Mouse (Mus musculus) spleen, adult 2 months (tissue): ENCODE results near the gene Pear1. TPM values are rescaled to one million over a fixed set of nuclear protein-coding genes. Genes with fewer than 3 reads are reported as not detected.

Source experiments
- DNase-seq, 2 experiments: peaks; one replicate each; pipeline versions ENCODE4 v3.0.0 to v3.0.0-alpha.2; 2012 to 2021; ENCODE audit warnings: low spot score in 2 of 2, low read depth in 1 of 2
- H3K27ac ChIP-seq: fragments of 200-500 bp; 2 replicates; pipeline ENCODE4 v1.5.1; 2012; ENCODE audit warnings: low read length, inconsistent platforms; ENCODE audit not compliant: insufficient read depth
- H3K27me3 ChIP-seq: fragments of 200-500 bp; 2 replicates; pipeline ENCODE4 v1.6.1; 2012; ENCODE audit warnings: mild to moderate bottlenecking, moderate library complexity, low read length, inconsistent platforms; ENCODE audit not compliant: control insufficient read depth, insufficient read depth
- H3K36me3 ChIP-seq: fragments of 200-500 bp; 2 replicates; pipeline ENCODE4 v1.6.1; 2012; ENCODE audit warnings: mild to moderate bottlenecking, low read length, inconsistent platforms; ENCODE audit not compliant: control insufficient read depth, insufficient read depth
- H3K4me1 ChIP-seq: fragments of 200-500 bp; 2 replicates; pipeline ENCODE4 v1.6.1; 2011; ENCODE audit warnings: inconsistent platforms; ENCODE audit not compliant: control insufficient read depth, insufficient read depth, insufficient read length
- H3K4me3 ChIP-seq: fragments of 200-500 bp; 2 replicates; pipeline ENCODE4 v1.5.1; 2011; ENCODE audit warnings: mild to moderate bottlenecking, inconsistent platforms; ENCODE audit not compliant: insufficient read depth, insufficient read length; ENCODE audit errors: extremely low read depth
- CTCF ChIP-seq: fragments of 200-500 bp; IDR thresholded peaks from 2 replicates; pipeline ENCODE4 v1.5.1; 2011; ENCODE audit warnings: mild to moderate bottlenecking, inconsistent platforms; ENCODE audit not compliant: insufficient read depth, insufficient read length, insufficient replicate concordance; ENCODE audit errors: extremely low read depth
- POLR2A ChIP-seq: fragments of 200-500 bp; IDR thresholded peaks from 2 replicates; pipeline ENCODE4 v1.6.1; 2011; ENCODE audit warnings: low read depth, low read length, inconsistent platforms
- WGBS: fragments of 180-500 bp; shearing (Covaris S2); methylation state at CpG from one replicate; pipeline ENCODE4 v1.1.7; 2018; 5-methylcytosine and 5-hydroxymethylcytosine counted together
- polyA plus RNA-seq: library from polyadenylated mRNA; depleted of rRNA; stranded (reverse); fragments of >200 nt; gene quantifications from 2 replicates; pipeline ENCODE4 v1.2.3, GENCODE M21; 2012

The Pear1 gene
- polyA plus RNA-seq, 1 experiment: 63.8 TPM

DNA sequence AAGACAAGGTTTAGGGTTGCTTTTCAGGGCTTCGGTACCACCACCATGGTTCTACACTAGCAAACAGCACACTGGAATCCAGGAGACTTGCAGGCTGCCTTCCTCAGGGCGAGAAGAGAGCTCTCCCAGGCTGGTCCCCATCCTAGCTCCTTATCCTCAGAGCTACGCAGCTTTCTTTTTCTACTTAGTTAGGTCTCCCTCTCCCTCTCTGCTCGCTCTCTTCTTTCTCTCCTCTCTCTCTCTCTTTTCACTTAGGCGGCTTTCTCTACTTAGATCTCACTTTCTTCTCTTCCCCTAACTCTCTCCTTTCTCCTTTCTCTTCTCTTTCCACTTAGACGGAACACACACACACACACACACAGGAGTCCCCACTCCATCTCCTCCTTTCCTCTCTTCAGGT is 55.7 kb downstream of the Pear1 start:
- Histone ChIP-seq H3K36me3 (no peaks in the 10 kb centered on the region), H3K4me3 (peak overlapping the region; percentile 70), H3K27me3 (no peaks in the 10 kb centered on the region), H3K4me1 (peaks cover 23% of the 10 kb centered on the region; the same call in 1 of the 2 replicates), H3K27ac (peak overlapping the region; percentile 80)
- TF ChIP-seq CTCF (no peak), POLR2A (no peak)
- DNase-seq: no peak
- WGBS: 25% methylated on average over 6 of the region's 6 CpGs

DNA sequence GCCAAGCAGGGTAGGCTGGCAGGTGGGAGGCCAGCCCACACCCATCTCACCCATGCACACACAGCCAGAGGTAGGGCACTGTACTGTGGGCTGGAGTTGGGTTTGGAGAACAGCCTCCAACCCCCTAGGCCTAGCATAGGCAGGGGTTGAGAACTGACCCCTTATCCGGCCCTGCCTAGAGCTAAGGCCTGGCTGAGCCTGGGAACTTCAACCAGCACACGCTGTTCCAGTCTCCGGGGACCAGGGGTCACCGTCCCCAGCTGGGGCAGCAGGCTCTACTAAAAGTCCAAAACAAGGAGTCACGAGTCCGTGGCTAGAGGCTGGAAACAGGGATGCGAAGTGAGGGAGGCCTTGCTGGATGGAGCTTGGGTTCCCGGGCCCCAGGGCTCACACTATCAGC is 56.3 kb downstream of the Pear1 start:
- no peaks in the 10 kb centered on the region for H3K36me3 ChIP-seq
- no peak for DNase-seq
- peaks cover 23% of the 10 kb centered on the region; the same call in 1 of the 2 replicates for H3K4me1 ChIP-seq
- H3K27me3 ChIP-seq: no peaks in the 10 kb centered on the region
- H3K4me3 ChIP-seq: peak overlapping the region; percentile 70; the same call in 1 of the 2 replicates
- TF ChIP-seq CTCF (no peak), POLR2A (no peak)
- 34% methylated on average over 8 of the region's 8 CpGs for WGBS
- peak overlapping the region; percentile 80 for H3K27ac ChIP-seq

DNA sequence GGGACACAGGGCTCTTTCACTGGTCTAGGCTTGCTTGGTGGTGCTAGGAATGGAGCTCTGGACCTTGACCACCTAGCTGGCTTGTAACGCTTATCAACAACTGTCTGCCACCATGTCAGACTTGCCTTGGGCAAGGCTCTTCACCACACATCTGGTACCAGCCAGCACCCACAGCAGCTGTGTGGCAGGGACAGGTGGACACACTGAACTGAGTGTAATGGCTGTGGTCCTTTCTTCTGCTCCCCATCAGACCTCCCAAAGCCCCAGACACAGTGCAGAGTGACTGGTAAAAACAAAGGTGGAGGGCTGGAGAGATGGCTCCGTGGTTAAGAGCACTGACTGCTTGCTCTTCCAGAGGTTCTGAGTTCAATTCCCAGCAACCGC is 57.8 kb downstream of the Pear1 start:
- Histone ChIP-seq H3K27me3 (no peaks in the 10 kb centered on the region), H3K4me3 (no peak overlapping the region), H3K27ac (peak overlapping the region; percentile 80), H3K4me1 (peaks cover 23% of the 10 kb centered on the region; the same call in 1 of the 2 replicates), H3K36me3 (no peaks in the 10 kb centered on the region)
- 75% methylated on average over 3 of the region's 3 CpGs for WGBS
- no peak for DNase-seq
- TF ChIP-seq POLR2A: no peak
- no peak for TF ChIP-seq CTCF

DNA sequence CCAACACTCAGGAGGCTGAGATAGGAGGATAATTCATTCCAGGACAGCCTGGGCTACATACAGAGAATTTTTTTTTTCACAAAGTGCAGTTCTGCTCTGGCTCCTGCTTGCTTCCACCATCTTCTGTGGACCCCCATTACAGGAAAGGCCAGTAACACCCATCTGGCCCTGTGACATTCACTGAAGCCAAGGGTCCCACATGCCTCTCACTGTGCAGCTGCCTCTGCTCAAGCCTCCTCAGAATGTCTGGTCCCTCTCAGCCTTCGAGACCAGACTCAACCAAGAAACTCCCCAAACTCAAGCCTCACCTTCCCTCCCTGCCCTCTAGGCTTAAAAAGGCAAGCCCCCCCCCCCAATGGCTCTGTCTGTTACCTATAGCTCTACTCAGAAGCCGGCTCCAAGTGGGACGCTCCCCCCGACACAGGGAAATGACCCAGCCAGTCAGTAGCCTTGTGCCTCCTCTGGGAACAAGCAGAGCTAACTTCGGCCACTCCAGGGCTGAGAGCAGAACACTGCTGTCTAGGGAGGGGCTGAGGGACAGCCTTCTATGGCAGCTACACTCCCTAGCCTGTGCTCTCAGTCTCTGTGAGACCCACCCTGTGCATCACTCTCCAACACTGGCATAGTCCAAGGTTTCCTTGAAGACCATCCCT is 58.3 kb downstream of the Pear1 start:
- Histone ChIP-seq H3K27ac (peak overlapping the region; percentile 80), H3K36me3 (no peaks in the 10 kb centered on the region), H3K4me1 (peaks cover 23% of the 10 kb centered on the region; the same call in 1 of the 2 replicates), H3K4me3 (no peak overlapping the region), H3K27me3 (no peaks in the 10 kb centered on the region)
- 76% methylated on average over 5 of the region's 5 CpGs for WGBS
- no peak for DNase-seq
- no peak for TF ChIP-seq CTCF
- no peak for TF ChIP-seq POLR2A

DNA sequence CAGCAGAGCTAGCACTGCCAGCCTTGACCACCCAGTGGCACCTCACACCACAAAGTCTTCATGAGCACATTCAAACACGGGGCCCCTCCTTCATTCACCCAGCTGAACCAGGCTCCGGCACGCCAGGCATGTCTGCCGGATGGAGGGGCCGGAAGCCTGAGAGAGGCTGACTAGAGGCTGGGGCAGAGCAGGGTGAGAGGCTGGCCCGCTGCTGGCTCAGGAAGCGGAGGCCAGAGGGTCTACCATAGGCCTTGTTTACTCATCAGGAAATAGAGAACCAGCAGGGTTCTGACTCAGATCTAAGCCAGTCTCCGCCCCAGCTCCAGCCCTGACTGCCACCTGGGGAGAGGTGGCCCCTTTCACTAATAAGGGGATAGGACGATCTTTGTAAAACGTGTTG is 59.0 kb downstream of the Pear1 start:
- peak in 1 of 2 experiments; percentile 77 for DNase-seq

DNA sequence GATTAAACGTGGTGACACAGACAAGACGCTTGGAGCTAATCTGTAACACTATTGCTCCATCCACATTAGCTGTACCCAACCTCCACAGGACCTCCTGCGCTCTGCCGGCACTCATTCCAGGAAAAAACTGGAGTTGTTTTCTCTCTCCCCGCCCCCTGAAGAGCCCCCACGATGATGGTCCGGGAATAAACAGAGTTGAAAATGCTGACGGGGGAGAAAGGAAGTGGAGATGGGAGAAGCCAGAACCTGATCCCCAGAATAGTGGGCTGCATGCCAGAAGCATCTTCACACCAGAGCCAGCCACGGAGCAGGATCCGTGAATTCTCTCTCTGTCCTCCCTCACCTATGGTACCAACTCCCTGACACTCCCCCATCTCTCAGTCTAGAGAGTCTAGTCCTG is 59.6 kb downstream of the Pear1 start:
- no peak for DNase-seq
- Histone ChIP-seq H3K27me3 (no peaks in the 10 kb centered on the region), H3K36me3 (no peaks in the 10 kb centered on the region), H3K4me3 (peak overlapping the region; percentile 31; the same call in 1 of the 2 replicates), H3K27ac (peak overlapping the region; percentile 80), H3K4me1 (peaks cover 23% of the 10 kb centered on the region; the same call in 1 of the 2 replicates)
- 27% methylated on average over 10 of the region's 10 CpGs for WGBS
- TF ChIP-seq POLR2A (no peak), CTCF (no peak)

More for the DNA sequence above, 59.0 kb downstream of the Pear1 start:
- Histone ChIP-seq H3K4me3 (peak overlapping the region; percentile 31; the same call in 1 of the 2 replicates), H3K4me1 (peaks cover 23% of the 10 kb centered on the region; the same call in 1 of the 2 replicates), H3K36me3 (no peaks in the 10 kb centered on the region), H3K27ac (peak overlapping the region; percentile 80), H3K27me3 (no peaks in the 10 kb centered on the region)
- TF ChIP-seq POLR2A (no peak), CTCF (no peak)
- WGBS: 3% methylated on average over 10 of the region's 10 CpGs
